Mouse (Mus musculus): ENCODE measurements around the gene Adam6a.
"Not testable (repeated sequence)": the region's sequence is repeated elsewhere in the genome, so short reads cannot be mapped to it uniquely, and the experiment has no call there.

The Adam6a gene

DNA sequence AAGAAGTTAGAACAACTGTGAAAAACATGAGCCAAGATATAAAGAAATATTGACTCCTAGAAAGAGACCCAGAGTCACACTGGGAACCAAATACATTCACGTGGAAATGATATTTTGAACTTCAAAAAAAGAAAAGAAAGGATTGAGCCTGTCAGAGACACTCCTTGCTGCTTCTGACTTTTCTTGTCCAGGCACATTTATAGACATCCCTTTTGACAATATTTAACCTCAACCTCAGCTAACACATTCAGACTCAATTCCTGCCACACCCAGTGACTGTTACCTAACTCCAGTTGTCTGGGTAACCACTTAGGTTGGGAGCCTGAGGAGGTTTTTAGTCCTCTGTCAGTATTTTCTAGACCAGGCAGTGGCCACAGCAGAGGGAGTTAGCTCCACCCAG is at the start of gene Adam6a:
Gene Adam6a, plus strand, starts transcription at position 301 of the 400 bp plus-strand sequence.
- in situ Hi-C loops (cut with MboI; ENCODE audit: unreplicated experiment in 2 of 2) = not testable (repeated sequence)

DNA sequence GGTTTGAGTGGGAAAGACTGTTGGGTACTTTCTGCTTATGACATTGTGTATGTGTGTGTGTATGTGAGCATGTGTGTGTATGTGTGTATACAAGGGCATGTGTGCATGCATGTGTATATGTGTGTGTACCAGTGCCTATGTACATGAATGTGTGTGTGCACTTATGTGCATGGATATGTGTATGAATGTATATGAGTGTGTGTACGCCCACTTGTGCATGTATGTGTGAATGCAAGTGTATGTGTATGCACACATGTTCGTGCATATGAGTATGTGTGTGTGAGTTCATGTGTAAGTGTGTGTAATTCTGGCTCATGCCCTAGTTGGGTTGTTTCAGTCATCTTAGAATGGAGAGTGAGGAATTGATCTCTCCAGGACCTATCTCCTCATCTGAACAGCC is 17.8 kb upstream of the Adam6a start:
- in situ Hi-C loops (cut with MboI; ENCODE audit: unreplicated experiment in 2 of 2) = no loop called here

GRCm38 (mm10) chr12:113578241-113578640 is 34.5 kb downstream of the Adam6a start:
- in situ Hi-C loops (cut with MboI; ENCODE audit: unreplicated experiment in 2 of 2) = no loop called here

GRCm38 (mm10) chr12:113588001-113588400 is 44.3 kb downstream of the Adam6a start:
- in situ Hi-C loops (cut with MboI; ENCODE audit: unreplicated experiment in 2 of 2) = loop anchor here (10.0 kb wide), 4 partner anchors 103 to 283 kb away; partner anchors contain the start of gene Adam6b (in 1 of the 2)

All from v-Abl transformed pro-B cells (cell line).